Comparison of ENCODE assay signal across 20 mouse cellular contexts in the genomic region with DNA sequence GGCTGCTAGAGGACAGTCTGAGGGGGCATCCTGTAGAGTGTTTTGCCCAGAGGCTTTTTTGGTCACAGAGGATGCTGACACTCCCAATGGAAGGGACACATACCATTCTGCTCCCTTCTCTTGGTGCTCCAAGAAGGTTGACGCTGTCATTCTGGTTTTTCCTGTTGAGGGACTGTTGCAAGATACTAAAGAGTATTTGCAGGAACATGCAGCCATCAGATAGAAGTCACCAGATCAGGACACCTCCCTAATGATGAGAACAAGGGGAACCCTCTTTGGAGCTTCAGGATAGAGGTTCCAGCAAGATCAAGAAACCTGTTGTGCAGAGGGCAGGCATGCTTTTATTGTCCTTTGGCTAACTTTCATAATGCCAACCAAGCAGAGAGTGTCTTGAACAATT.
"Had no signal": no experiment of that assay in that cellular context is flagged by ENCODE, and none has a peak within 500 bp of the region (broad histone marks: within the 10 kb centered on the region; RNA-seq: fewer than 3 reads in every experiment).

No protein-coding gene starts in this region.

- H3K27me3 ChIP-seq: lung, embryonic 15.5 days; midbrain, embryonic 12.5 days; neural tube, embryonic 13.5 days; neural tube, embryonic 15.5 days; stomach, embryonic 15.5 days had no signal

- H3K27ac ChIP-seq: lung, embryonic 15.5 days; macrophage; midbrain, embryonic 12.5 days; neural tube, embryonic 13.5 days; neural tube, embryonic 15.5 days; stomach, embryonic 15.5 days had no signal

- H3K4me3 ChIP-seq: lung, embryonic 15.5 days; midbrain, embryonic 10.5 days; midbrain, embryonic 12.5 days; myocyte; neural tube, embryonic 13.5 days; neural tube, embryonic 15.5 days; stomach, embryonic 15.5 days had no signal

- H3K4me1 ChIP-seq: lung, embryonic 15.5 days; stomach, embryonic 15.5 days had no signal

- H3K9ac ChIP-seq: liver, postnatal 0 days; lung, embryonic 15.5 days; midbrain, embryonic 12.5 days; neural tube, embryonic 13.5 days; neural tube, embryonic 15.5 days; stomach, embryonic 15.5 days had no signal

- H3K36me3 ChIP-seq: lung, embryonic 15.5 days; midbrain, embryonic 10.5 days; midbrain, embryonic 12.5 days; neural tube, embryonic 13.5 days; neural tube, embryonic 15.5 days; stomach, embryonic 15.5 days had no signal

- DNase-seq: liver, postnatal 0 days; lung, adult 2 months; lung, postnatal 14 days; lung, postnatal 36 days; midbrain, embryonic 14.5 days; retina, postnatal 1 day; right cerebral cortex, adult 18-20 months; thymus, adult 18-20 months; thymus, postnatal 14 days; thymus, postnatal 36 days had no signal

- H3K9me3 ChIP-seq: lung, embryonic 15.5 days; midbrain, embryonic 10.5 days; midbrain, embryonic 12.5 days; neural tube, embryonic 13.5 days; neural tube, embryonic 15.5 days; stomach, embryonic 15.5 days had no signal

- H3K4me2 ChIP-seq: lung, embryonic 15.5 days; midbrain, embryonic 12.5 days; neural tube, embryonic 13.5 days; neural tube, embryonic 15.5 days; stomach, embryonic 15.5 days had no signal

- ATAC-seq: liver, postnatal 0 days; lung, postnatal 0 days; midbrain, embryonic 16.5 days had no signal
